Mouse (Mus musculus): Measurements from ENCODE around the gene Tram2. TPM values are rescaled to one million over a fixed set of nuclear protein-coding genes. Genes with fewer than 3 reads are reported as not detected.

Gene Tram2
- total and polyA plus RNA-seq, 3 experiments, result 0.51 to 3.2 (median 0.76) TPM

GRCm38 (mm10) chr1:21042461-21042860, 36.6 kb downstream of the Tram2 start:
- TF ChIP-seq GATA2 (IDR thresholded peaks at IDR 0.05; ENCODE audit: borderline replicate concordance, low read depth, low read length) (no peak), TAL1 (conservative IDR thresholded peaks at IDR 0.05; ENCODE audit: low read depth, low read length) (no peak), POLR2AphosphoS5 (IDR thresholded peaks at IDR 0.05; ENCODE audit: insufficient replicate concordance, low read depth, low read length) (no peak), GATA1 (IDR thresholded peaks at IDR 0.05; ENCODE audit: borderline replicate concordance, low read length) (no peak), CTCF (IDR thresholded peaks at IDR 0.05; ENCODE audit: low read depth, low read length) (no peak)
- Histone ChIP-seq H3K4me1 (ENCODE audit: insufficient read depth, low read depth, low read length) (peaks cover 5% of the 10 kb centered on the region), H3K9me3 (replicated peaks) (no peaks in the 10 kb centered on the region), H3K4me3 (ENCODE audit: low read depth, low read length) (no peak overlapping the region), H3K27me3 (ENCODE audit: insufficient read depth, low read length) (no peaks in the 10 kb centered on the region), H3K36me3 (replicated peaks) (no peaks in the 10 kb centered on the region)
- no peak for ATAC-seq (ENCODE audit: extremely low read depth, insufficient number of reproducible peaks, low FRiP score, poor library complexity, severe bottlenecking)
- DNase-seq (ENCODE audit: low spot score), result no peak

- DNase-seq (ENCODE audit: low spot score), result no peak
These were observed 38.3 kb downstream of the Tram2 start for GRCm38 (mm10) chr1:21040610-21041326.

GRCm38 (mm10) chr1:21040173-21040572, 38.9 kb downstream of the Tram2 start:
- H3K4me3 ChIP-seq (ENCODE audit: low read depth, low read length), result no peak overlapping the region
- no peaks in the 10 kb centered on the region for H3K36me3 ChIP-seq (replicated peaks)
- H3K9me3 ChIP-seq (replicated peaks), result no peaks in the 10 kb centered on the region
- DNase-seq (ENCODE audit: low spot score), result no peak
- H3K27me3 ChIP-seq (ENCODE audit: insufficient read depth, low read length), result no peaks in the 10 kb centered on the region
- peaks cover 3% of the 10 kb centered on the region; the same call in 1 of the 2 replicates for H3K4me1 ChIP-seq (ENCODE audit: insufficient read depth, low read depth, low read length)
- ATAC-seq (ENCODE audit: extremely low read depth, insufficient number of reproducible peaks, low FRiP score, poor library complexity, severe bottlenecking), result no peak
- TF ChIP-seq POLR2AphosphoS5 (IDR thresholded peaks at IDR 0.05; ENCODE audit: insufficient replicate concordance, low read depth, low read length) (no peak), GATA1 (IDR thresholded peaks at IDR 0.05; ENCODE audit: borderline replicate concordance, low read length) (no peak), CTCF (IDR thresholded peaks at IDR 0.05; ENCODE audit: low read depth, low read length) (no peak), GATA2 (IDR thresholded peaks at IDR 0.05; ENCODE audit: borderline replicate concordance, low read depth, low read length) (no peak), TAL1 (conservative IDR thresholded peaks at IDR 0.05; ENCODE audit: low read depth, low read length) (no peak)

More at GRCm38 (mm10) chr1:21040610-21041326, 38.3 kb downstream of the Tram2 start:
- TF ChIP-seq TAL1 (conservative IDR thresholded peaks at IDR 0.05; ENCODE audit: low read depth, low read length) (no peak), GATA1 (IDR thresholded peaks at IDR 0.05; ENCODE audit: borderline replicate concordance, low read length) (no peak), GATA2 (IDR thresholded peaks at IDR 0.05; ENCODE audit: borderline replicate concordance, low read depth, low read length) (no peak), POLR2AphosphoS5 (IDR thresholded peaks at IDR 0.05; ENCODE audit: insufficient replicate concordance, low read depth, low read length) (no peak), CTCF (IDR thresholded peaks at IDR 0.05; ENCODE audit: low read depth, low read length) (no peak)
- H3K4me3 ChIP-seq (ENCODE audit: low read depth, low read length), result no peak overlapping the region
- H3K4me1 ChIP-seq (ENCODE audit: insufficient read depth, low read depth, low read length), result peaks cover 3% of the 10 kb centered on the region; the same call in 1 of the 2 replicates
- no peak for ATAC-seq (ENCODE audit: extremely low read depth, insufficient number of reproducible peaks, low FRiP score, poor library complexity, severe bottlenecking)
- no peaks in the 10 kb centered on the region for H3K27me3 ChIP-seq (ENCODE audit: insufficient read depth, low read length)
- no peaks in the 10 kb centered on the region for H3K36me3 ChIP-seq (replicated peaks)
- H3K9me3 ChIP-seq (replicated peaks), result no peaks in the 10 kb centered on the region

- DNase-seq (ENCODE audit: low spot score), result no peak
- Histone ChIP-seq H3K36me3 (replicated peaks) (no peaks in the 10 kb centered on the region), H3K27me3 (ENCODE audit: insufficient read depth, low read length) (no peaks in the 10 kb centered on the region), H3K4me1 (ENCODE audit: insufficient read depth, low read depth, low read length) (no peaks in the 10 kb centered on the region; the same call in 1 of the 2 replicates), H3K9me3 (replicated peaks) (no peaks in the 10 kb centered on the region), H3K4me3 (ENCODE audit: low read depth, low read length) (no peak overlapping the region)
- ATAC-seq (ENCODE audit: extremely low read depth, insufficient number of reproducible peaks, low FRiP score, poor library complexity, severe bottlenecking), result no peak
- no peak for TF ChIP-seq GATA2 (IDR thresholded peaks at IDR 0.05; ENCODE audit: borderline replicate concordance, low read depth, low read length)
These were observed 39.5 kb downstream of the Tram2 start for GRCm38 (mm10) chr1:21039564-21039963.

- TF ChIP-seq GATA1 (IDR thresholded peaks at IDR 0.05; ENCODE audit: borderline replicate concordance, low read length) (no peak), CTCF (IDR thresholded peaks at IDR 0.05; ENCODE audit: low read depth, low read length) (no peak), TAL1 (conservative IDR thresholded peaks at IDR 0.05; ENCODE audit: low read depth, low read length) (no peak), GATA2 (IDR thresholded peaks at IDR 0.05; ENCODE audit: borderline replicate concordance, low read depth, low read length) (no peak), POLR2AphosphoS5 (IDR thresholded peaks at IDR 0.05; ENCODE audit: insufficient replicate concordance, low read depth, low read length) (no peak)
- H3K9me3 ChIP-seq (replicated peaks), result no peaks in the 10 kb centered on the region
- H3K27me3 ChIP-seq (ENCODE audit: insufficient read depth, low read length), result no peaks in the 10 kb centered on the region
- no peak overlapping the region for H3K4me3 ChIP-seq (ENCODE audit: low read depth, low read length)
- no peaks in the 10 kb centered on the region for H3K4me1 ChIP-seq (ENCODE audit: insufficient read depth, low read depth, low read length)
- no peaks in the 10 kb centered on the region for H3K36me3 ChIP-seq (replicated peaks)
- DNase-seq (ENCODE audit: low spot score) (no peak), ATAC-seq (ENCODE audit: extremely low read depth, insufficient number of reproducible peaks, low FRiP score, poor library complexity, severe bottlenecking) (no peak)
These were observed 41.0 kb downstream of the Tram2 start for GRCm38 (mm10) chr1:21037881-21038601.

- ATAC-seq (ENCODE audit: extremely low read depth, insufficient number of reproducible peaks, low FRiP score, poor library complexity, severe bottlenecking), result no peak
- TF ChIP-seq TAL1 (conservative IDR thresholded peaks at IDR 0.05; ENCODE audit: low read depth, low read length) (no peak), POLR2AphosphoS5 (IDR thresholded peaks at IDR 0.05; ENCODE audit: insufficient replicate concordance, low read depth, low read length) (no peak), GATA1 (IDR thresholded peaks at IDR 0.05; ENCODE audit: borderline replicate concordance, low read length) (no peak), GATA2 (IDR thresholded peaks at IDR 0.05; ENCODE audit: borderline replicate concordance, low read depth, low read length) (no peak), CTCF (IDR thresholded peaks at IDR 0.05; ENCODE audit: low read depth, low read length) (no peak)
- no peak for DNase-seq (ENCODE audit: low spot score)
- Histone ChIP-seq H3K27me3 (ENCODE audit: insufficient read depth, low read length) (no peaks in the 10 kb centered on the region), H3K9me3 (replicated peaks) (no peaks in the 10 kb centered on the region), H3K4me1 (ENCODE audit: insufficient read depth, low read depth, low read length) (no peaks in the 10 kb centered on the region), H3K36me3 (replicated peaks) (no peaks in the 10 kb centered on the region), H3K4me3 (ENCODE audit: low read depth, low read length) (no peak overlapping the region)
These were observed 43.2 kb downstream of the Tram2 start for GRCm38 (mm10) chr1:21035878-21036277.

Measured in G1E (cell line).